Mouse (Mus musculus): ENCODE measurements around the gene 6030468B19Rik. TPM values are rescaled to one million over a fixed set of nuclear protein-coding genes. Genes with fewer than 3 reads are reported as not detected.

6030468B19Rik gene
- total and polyA plus RNA-seq, 3 experiments, result 2.7 to 5.1 TPM; not detected in 1

DNA sequence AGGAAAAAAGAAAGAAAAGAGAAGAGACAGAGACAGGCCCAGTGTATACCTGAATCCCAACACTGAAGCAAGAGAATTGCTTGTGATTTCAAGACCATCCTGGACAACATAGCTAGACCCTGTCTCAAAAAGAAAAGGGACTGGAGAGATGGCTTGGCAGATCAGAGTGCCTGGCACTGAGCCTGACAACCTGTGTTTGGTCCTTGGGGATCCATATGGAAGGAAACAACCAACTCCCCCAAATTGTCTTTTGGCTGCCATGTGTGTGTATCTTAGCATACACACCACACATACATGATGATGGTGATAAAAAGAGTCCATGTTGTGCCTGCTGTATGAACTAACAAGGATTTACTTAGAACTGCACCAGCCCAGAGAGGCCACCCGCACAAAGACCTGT lies 41.6 kb downstream of the 6030468B19Rik start:
- Histone ChIP-seq H3K9me3 (replicated peaks; ENCODE audit: insufficient read depth, low read length) (no peaks in the 10 kb centered on the region), H3K36me3 (ENCODE audit: control insufficient read depth in 1 of 2, insufficient read depth in 2 of 2, low read length in 2 of 2) (peaks cover 0 to 17% of the 10 kb centered on the region in 2 experiments; a peak in 2 of 4 replicates), H3K27ac (ENCODE audit: control insufficient read depth, low read depth, low read length) (peak overlapping the region; percentile 73)

DNA sequence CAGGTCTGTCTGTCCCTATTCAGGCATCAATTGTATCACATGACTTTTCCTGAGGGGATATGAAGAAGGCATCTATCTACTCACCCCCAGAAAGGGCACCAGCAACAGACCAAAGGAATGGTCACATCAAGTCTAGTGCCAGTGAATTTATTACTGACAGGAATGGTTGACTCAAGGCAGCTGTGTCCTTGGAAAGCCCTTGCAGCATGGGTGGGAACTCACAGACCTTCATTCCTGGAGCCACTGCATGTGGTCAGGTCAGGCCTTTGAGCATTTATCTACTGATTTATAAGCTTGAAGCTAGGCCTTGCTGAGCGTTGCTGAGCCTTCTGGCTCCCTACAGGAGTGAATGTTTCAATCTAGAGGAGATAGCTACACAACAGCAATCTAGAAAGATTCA lies 43.5 kb downstream of the 6030468B19Rik start:
- Histone ChIP-seq H3K36me3 (ENCODE audit: control insufficient read depth in 1 of 2, insufficient read depth in 2 of 2, low read length in 2 of 2) (peaks cover 0 to 17% of the 10 kb centered on the region in 2 experiments; a peak in 2 of 4 replicates), H3K9me3 (replicated peaks; ENCODE audit: insufficient read depth, low read length) (no peaks in the 10 kb centered on the region), H3K79me2 (ENCODE audit: control insufficient read depth, insufficient read depth, low read length, poor library complexity) (no peaks in the 10 kb centered on the region), H3K9ac (ENCODE audit: control insufficient read depth, low read depth, low read length, poor library complexity, severe bottlenecking) (no peak overlapping the region), H3K27me3 (ENCODE audit: control insufficient read depth in 1 of 2, insufficient read depth in 2 of 2, low read length in 2 of 2) (no peaks in the 10 kb centered on the region), H3K4me1 (ENCODE audit: control insufficient read depth in 1 of 2, insufficient read depth in 2 of 2, low read length in 2 of 2) (peaks cover 21 to 28% of the 10 kb centered on the region in 2 experiments), H3K27ac (ENCODE audit: control insufficient read depth, low read depth, low read length) (no peak overlapping the region), H3K4me3 (ENCODE audit: control insufficient read depth in 1 of 2, insufficient read depth in 1 of 2, low read depth in 2 of 2, low read length in 2 of 2) (no peak overlapping the region)
- TF ChIP-seq USF1 (IDR thresholded peaks at IDR 0.05; ENCODE audit: low read depth, low read length), result peak; percentile 55; the same call in 1 of the 2 replicates
- no peak for TF ChIP-seq ZC3H11A (IDR thresholded peaks at IDR 0.05; ENCODE audit: low read depth, low read length)
- no peak for DNase-seq (ENCODE audit: low read depth, low spot score)

More for the DNA sequence above, 41.6 kb downstream of the 6030468B19Rik start:
- DNase-seq (ENCODE audit: low read depth, low spot score), result no peak
- no peaks in the 10 kb centered on the region for H3K27me3 ChIP-seq (ENCODE audit: control insufficient read depth in 1 of 2, insufficient read depth in 2 of 2, low read length in 2 of 2)
- peak overlapping the region; percentile 27 for H3K9ac ChIP-seq (ENCODE audit: control insufficient read depth, low read depth, low read length, poor library complexity, severe bottlenecking)
- peak overlapping the region in 1 of 2 experiments; percentile 13; a peak in 2 of 4 replicates for H3K4me3 ChIP-seq (ENCODE audit: control insufficient read depth in 1 of 2, insufficient read depth in 1 of 2, low read depth in 2 of 2, low read length in 2 of 2)
- no peaks in the 10 kb centered on the region for H3K79me2 ChIP-seq (ENCODE audit: control insufficient read depth, insufficient read depth, low read length, poor library complexity)
- TF ChIP-seq TBP (IDR thresholded peaks at IDR 0.05; ENCODE audit: low read depth, low read length) (0 out of 2 replicates have a peak, but pooled peaks have one; percentile 3), CHD2 (IDR thresholded peaks at IDR 0.05; ENCODE audit: low read length) (no peak), NELFE (IDR thresholded peaks at IDR 0.05; ENCODE audit: low read depth, low read length) (peak; percentile 10; the same call in 1 of the 2 replicates)
- peaks cover 21 to 28% of the 10 kb centered on the region in 2 experiments for H3K4me1 ChIP-seq (ENCODE audit: control insufficient read depth in 1 of 2, insufficient read depth in 2 of 2, low read length in 2 of 2)

DNA sequence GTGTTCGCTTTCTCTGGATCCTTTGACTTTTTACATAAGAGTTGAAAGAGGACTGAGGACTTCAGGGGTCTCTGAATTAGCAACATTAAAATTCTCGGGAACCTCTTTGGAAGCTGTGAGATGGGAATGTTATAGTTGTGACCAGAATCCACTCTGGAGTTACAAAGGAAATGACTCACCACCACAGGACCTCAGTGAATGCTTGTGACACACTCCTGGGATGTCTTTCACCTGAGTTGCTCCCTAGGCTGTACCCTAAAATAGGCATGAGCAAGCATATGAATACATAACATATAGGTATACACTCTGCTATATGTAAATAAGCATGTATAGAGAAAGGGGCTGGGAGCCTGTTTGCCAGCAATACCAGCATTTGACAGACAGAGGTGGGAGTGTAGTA lies 46.0 kb downstream of the 6030468B19Rik start:
- Histone ChIP-seq H3K27ac (ENCODE audit: control insufficient read depth, low read depth, low read length) (no peak overlapping the region), H3K27me3 (ENCODE audit: control insufficient read depth in 1 of 2, insufficient read depth in 2 of 2, low read length in 2 of 2) (no peaks in the 10 kb centered on the region), H3K4me3 (ENCODE audit: control insufficient read depth in 1 of 2, insufficient read depth in 1 of 2, low read depth in 2 of 2, low read length in 2 of 2) (no peak overlapping the region), H3K9me3 (replicated peaks; ENCODE audit: insufficient read depth, low read length) (no peaks in the 10 kb centered on the region), H3K79me2 (ENCODE audit: control insufficient read depth, insufficient read depth, low read length, poor library complexity) (peaks cover 2% of the 10 kb centered on the region; the same call in 1 of the 2 replicates), H3K36me3 (ENCODE audit: control insufficient read depth in 1 of 2, insufficient read depth in 2 of 2, low read length in 2 of 2) (peaks cover 0 to 22% of the 10 kb centered on the region in 2 experiments; a peak in 2 of 4 replicates), H3K4me1 (ENCODE audit: control insufficient read depth in 1 of 2, insufficient read depth in 2 of 2, low read length in 2 of 2) (peaks cover 22 to 29% of the 10 kb centered on the region in 2 experiments), H3K9ac (ENCODE audit: control insufficient read depth, low read depth, low read length, poor library complexity, severe bottlenecking) (no peak overlapping the region)
- no peak for TF ChIP-seq ELF1 (IDR thresholded peaks at IDR 0.05; ENCODE audit: low read depth, low read length)
- TF ChIP-seq RCOR1 (IDR thresholded peaks at IDR 0.05; ENCODE audit: low read depth, low read length), result no peak
- TF ChIP-seq ZNF384 (IDR thresholded peaks at IDR 0.05; ENCODE audit: low read depth, low read length), result no peak
- TF ChIP-seq KAT2A (conservative IDR thresholded peaks at IDR 0.05; ENCODE audit: low read depth, low read length), result no peak
- no peak for TF ChIP-seq SIN3A (IDR thresholded peaks at IDR 0.05; ENCODE audit: low read length)
- no peak for TF ChIP-seq HCFC1 (IDR thresholded peaks at IDR 0.05; ENCODE audit: low read depth, low read length)
- no peak for TF ChIP-seq USF1 (IDR thresholded peaks at IDR 0.05; ENCODE audit: low read depth, low read length)
- TF ChIP-seq CTCF (IDR thresholded peaks at IDR 0.05 in 2 of 3, conservative IDR thresholded peaks at IDR 0.05 in 1 of 3; ENCODE audit: control insufficient read depth in 1 of 3, insufficient read depth in 1 of 3, low read depth in 2 of 3, low read length in 3 of 3, poor library complexity in 1 of 3, severe bottlenecking in 1 of 3), result no peak
- no peak for TF ChIP-seq USF2 (IDR thresholded peaks at IDR 0.05; ENCODE audit: borderline replicate concordance in 1 of 2, insufficient read depth in 1 of 2, low read depth in 1 of 2, low read length in 2 of 2)
- DNase-seq (ENCODE audit: low read depth, low spot score), result no peak

All from MEL (cell line).